Mouse (Mus musculus): ENCODE data around the gene Vmn2r18.

Vmn2r18 gene

DNA sequence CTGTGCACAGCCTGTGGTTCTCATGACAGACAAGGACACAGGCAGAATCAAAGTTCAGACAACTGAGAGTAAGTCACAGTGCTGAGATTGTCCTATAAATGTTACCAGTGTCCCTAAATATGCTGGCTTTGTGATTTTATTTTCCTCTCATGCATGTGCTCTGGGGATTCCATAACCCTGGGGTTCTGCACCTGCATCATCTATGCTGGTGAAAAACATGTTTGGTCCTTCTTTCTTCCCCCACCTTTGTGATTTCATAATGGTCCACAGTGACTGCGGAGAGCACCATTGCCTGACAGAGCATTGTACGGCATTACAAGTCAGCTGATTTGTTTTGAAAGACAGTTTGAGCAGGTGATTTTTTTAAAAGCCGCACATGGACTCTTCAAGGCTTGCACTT lies at the start of gene Vmn2r18:
Gene Vmn2r18 (minus strand): TSS at position 101 of the 400 bp plus-strand sequence.
- no peak for DNase-seq

DNA sequence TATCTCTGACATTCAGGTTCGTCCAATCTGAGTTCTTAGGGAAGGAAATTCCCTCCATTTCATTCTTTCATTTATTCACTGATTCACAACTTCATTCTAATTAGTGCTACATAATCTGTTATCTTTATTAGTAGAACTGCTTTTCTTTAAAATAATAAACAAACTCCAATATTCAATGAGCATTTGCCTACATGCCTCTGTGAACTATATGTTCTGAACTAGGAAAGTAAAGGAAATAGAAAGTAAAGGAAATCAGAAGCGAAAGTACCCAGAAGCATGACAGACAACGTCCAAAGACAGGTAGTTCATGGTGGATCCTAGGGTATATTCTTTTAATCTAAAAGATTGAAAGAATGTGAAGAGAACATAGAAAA lies 45.6 kb upstream of the Vmn2r18 start:
- DNase-seq = no peak

DNA sequence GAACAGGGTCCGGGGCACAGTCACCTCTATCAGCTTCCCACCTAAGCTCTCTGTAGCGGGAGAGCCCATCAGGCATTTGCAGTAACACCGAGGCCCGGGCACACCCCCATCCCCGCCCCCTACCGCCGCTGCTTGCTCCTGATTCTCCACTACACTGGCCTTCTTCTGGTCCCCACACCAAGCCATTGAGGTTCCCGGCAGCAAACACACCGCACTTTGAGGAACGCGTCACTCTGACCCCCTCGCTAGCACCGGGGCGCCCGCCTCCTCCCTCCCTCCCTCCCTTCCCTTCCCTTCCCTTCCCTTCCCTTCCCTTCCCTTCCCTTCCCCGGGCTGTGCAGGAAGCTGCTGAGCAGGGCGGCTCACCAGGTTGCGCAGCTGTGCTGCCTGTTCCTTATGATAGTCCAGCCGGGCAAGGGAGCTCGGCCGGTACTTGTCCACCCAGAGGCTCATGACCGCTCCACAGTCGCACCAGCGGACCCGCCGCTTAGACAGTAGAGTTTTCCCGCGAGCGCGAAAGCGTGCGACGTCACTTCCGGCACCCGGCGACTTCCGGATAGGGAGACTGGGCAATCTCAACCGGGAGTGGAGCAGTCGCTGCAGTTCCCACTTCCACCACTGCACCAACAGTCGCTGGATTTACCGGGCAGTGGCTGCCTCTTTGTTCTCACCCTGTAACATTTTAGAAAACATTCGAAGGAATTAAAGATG lies 45.0 kb upstream of the Vmn2r18 start, which contains the start of gene Rfc3:
Gene Rfc3 (minus strand): TSS at position 543 of the 711 bp plus-strand sequence.
- DNase-seq = peak; percentile 96

DNA sequence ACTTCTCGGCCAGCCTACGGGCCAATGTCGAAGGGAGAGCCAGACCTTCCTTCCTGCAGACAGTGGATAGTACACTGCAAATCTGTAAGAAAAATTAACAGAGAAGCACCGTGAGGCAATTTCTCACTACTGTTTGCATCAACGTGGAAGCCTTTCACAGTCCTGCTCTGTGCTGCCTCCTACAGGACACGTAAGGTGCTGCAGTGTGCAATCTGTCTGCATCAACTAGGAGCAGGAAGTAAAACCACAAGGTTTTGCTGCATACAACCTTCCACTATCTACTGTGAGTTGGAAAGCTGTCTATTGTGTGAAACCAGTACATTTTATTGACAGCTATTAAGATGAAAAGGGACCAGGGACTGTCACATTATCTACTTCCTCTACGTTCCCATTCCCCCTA lies 39.0 kb upstream of the Vmn2r18 start:
- peak; percentile 50 to 54 for DNase-seq

DNA sequence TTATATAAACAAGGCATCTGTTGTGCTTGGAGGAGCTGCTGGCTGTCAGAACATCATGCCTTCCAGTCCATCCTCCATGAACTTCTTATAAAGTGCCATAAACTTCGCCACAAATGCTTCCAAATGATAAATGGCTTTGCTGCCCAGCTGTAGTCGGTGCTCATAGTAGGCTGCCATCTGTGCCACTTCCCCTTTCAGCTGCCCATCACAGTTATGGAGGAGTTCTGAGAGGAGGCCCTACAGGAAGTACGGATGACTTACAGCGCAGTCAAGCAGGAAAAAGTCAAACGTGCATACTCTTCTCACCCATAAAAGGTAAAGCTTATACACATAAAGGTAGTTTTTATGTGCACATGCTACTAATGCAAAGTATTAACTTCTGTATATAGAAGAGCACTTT lies 37.0 kb upstream of the Vmn2r18 start:
- DNase-seq = peak; percentile 48 to 53

DNA sequence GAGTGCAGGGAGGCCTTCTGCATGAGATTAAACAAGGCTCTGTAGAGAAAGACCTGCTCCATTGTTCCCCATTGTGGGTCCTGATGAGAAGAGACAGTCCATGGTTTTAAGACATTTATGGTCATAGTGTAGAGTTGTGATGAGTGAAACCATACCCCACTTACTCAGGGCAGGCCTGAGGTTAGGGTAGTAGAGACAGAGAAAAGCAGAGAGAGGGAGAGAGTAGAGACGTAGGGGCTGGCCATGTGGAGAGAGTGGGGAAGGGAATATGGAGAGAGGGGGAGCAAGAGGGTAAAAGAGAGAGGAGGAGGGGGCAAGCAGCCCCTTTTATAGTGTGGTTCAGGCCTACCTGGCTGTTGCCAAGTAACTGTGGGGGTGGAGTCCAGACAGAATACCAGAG lies 36.3 kb upstream of the Vmn2r18 start:
- DNase-seq = no peak

DNA sequence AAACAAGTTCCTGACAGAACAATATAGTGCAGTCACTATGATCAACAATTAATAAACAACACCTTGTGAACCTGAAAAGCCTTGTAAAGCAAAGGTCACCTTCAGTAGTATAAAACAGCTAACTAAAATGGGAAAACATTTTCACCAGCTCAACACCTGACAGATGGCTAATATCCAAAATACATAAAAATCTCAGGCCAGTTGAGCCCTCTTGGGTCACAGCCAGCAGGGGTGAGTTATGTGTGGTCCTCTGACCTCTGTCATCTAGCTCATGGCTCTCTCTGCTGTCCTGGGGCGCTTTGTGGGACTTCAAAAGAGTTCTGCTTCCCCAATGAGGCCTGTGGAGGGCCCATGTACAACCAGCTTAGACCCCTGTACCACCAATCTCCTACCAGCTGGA lies 4.1 kb downstream of the Vmn2r18 start:
- DNase-seq = no peak
